Mouse (Mus musculus): ENCODE measurements around the gene Lnx1.

DNA sequence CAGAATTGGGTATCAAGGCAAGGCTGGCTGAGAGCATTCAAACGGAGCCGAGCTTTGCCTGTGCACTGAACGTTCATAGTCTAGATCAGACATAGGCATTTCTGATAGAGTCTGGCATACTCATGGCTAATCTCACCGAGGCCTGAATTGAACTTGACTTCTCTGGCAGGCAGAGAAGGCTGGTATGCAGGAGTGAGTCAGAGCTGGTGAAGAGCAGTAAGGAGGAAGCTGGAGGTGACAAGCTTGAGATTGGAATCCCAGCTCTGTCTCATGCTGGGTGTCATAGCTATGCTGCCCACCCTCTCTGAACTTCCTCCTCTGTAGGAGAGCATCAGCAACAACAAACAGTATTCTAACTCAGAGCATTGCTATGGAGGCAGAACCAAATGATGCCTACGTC lies 24.0 kb downstream of the Lnx1 start:
- TF ChIP-seq POLR2A (IDR thresholded peaks at IDR 0.05; ENCODE audit: low read depth, low read length), result no peak
- TF ChIP-seq CTCF (IDR thresholded peaks at IDR 0.05; ENCODE audit: borderline replicate concordance, insufficient read depth, low read length), result no peak

All from embryonic fibroblast, embryonic 13.5 days (primary cell).